Mouse (Mus musculus): Measurements from ENCODE around the gene Acin1. TPM values are rescaled to one million over a fixed set of nuclear protein-coding genes. Genes with fewer than 3 reads are reported as not detected.

The Acin1 gene
- 225 and 264 TPM in 2 replicates for polyA plus RNA-seq (2012; rRNA removed)

DNA sequence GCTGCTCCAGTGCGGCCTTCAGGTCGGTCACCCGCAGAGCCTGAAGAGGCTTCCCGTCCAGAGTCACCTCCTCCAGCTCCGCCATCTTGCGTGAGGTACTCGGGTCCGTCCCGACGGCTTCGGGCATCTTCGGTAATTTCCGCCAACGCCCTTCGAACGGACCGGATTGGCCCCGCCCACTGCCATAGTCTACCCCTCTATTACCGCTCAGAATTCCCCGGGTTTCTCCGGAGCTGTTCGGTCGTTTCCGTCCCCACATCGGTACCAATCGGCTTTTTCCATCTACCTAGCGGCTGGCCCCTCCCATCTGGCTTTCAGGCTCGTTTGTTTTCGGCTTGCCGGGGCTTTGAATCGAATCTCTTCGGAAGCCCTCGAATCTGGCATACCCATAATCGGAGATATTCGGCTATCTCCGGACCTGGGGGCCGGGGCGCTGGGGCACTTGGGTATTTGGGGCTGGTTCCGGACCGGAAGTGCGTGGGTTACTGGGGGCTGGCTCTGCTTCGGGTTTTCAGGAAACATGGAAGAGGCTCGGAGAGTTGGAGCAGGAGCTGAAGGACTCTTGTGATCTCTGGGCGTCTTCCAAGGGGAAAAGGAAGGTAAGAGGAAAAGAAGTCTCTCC, at the start of gene Acin1:
TSS of gene Acin1 (minus strand) at position 410 of the 622 bp plus-strand sequence.

DNA sequence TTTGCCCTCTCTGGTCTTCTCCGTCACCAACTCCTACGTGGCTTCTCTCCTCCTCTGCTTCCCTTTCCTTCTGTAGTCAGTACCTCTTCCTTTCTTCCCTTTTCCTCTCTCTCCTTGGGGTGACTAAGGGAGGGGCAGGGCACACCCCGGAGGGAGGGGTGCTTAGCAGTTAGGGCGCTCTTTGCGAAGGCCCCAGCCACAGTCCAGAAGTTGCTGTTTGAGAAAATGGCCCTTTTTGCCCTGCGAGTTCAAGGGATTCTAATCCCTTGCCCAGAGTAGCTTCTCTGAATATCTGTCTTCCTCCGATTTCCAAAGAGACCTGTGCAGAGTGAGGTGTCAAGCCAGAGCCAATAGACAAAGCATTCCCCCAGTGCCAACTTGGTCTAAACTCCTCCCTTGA, 25.3 kb upstream of the Acin1 start, which contains the start of gene Cebpe:
TSS of gene Cebpe (minus strand) at position 101 of the 400 bp plus-strand sequence.

DNA sequence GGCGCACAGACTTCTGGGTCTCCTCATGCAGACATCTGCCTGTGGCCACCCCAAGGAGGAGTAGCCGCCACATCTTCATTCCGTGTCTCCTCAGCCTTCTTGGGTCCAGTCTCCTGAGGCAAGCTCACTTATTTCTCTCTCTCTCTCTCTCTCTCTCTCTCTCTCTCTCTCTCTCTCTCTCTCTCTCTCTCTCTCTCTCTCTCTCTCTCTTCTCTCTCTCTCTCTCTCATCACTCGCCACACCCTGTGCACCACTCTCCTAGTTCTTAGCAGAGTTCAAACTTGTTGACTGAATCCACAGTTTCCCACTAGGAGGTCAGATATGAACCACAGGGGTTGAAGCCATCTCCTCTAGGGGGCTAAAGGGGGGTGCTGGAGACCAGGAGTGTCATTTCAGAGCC, 12.0 kb upstream of the Acin1 start, which contains the start of gene Gm29776:
TSS of gene Gm29776 (minus strand) at position 101 of the 400 bp plus-strand sequence.

DNA sequence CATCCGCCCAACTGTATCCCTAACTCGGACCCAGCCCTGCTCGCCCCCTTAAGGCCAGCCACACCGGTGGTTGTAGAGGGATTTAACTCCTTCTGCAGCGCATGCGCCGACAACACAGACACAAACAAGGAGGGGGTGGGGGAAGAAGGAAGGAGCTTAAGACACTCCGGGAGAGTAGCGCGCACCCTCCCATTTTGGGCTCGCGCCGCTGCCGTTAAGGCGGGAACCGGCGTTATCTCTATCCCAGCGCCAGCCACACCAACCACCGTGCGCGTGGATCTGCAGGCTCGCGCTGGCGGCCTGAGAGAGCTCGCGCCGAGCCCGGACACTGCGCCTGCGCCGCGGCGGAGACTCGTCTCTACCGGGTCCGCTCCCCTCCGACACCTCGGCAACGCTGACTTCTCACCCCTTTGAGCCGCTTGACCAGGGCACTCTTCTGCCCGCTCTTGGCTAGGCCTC, 639 bp downstream of the Acin1 start, which contains the start of gene 1700123O20Rik:
TSS of gene 1700123O20Rik (plus strand) at position 154 of the 459 bp plus-strand sequence.

DNA sequence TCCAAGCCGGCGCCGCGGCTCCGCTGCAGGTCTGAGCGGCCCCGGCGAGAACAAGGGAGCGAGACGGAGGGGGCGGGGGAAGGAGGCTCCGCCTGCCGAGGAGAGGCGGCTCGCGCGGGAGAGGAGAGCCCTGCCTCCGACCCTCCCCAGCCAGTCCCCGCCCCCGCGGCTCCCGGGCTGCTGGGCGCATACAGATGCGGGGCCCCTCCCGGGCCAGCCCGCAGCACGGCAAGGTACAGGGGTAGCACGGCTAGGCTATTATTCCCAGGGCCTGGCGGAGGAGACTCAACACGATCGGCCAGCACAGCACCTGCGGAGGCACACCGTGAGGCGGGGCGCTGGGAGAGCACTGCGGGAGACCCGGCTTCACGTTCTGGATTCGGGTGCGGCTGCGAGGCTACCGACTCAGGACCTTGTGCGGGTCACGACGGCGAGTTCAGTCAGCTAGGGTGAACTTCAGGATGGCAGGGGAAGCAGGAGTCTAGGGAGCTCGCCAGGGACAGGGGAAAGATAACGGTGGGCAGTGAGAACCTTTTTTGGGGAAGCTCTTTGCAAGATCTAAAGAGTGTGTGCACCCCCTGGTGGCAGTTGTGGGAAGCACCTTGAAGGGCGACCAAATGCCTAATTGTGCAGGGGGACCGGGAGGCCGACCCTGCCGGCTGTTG, 45.3 kb downstream of the Acin1 start, which contains the start of gene Cdh24:
TSS of gene Cdh24 (minus strand) at position 60 of the 665 bp plus-strand sequence.

DNA sequence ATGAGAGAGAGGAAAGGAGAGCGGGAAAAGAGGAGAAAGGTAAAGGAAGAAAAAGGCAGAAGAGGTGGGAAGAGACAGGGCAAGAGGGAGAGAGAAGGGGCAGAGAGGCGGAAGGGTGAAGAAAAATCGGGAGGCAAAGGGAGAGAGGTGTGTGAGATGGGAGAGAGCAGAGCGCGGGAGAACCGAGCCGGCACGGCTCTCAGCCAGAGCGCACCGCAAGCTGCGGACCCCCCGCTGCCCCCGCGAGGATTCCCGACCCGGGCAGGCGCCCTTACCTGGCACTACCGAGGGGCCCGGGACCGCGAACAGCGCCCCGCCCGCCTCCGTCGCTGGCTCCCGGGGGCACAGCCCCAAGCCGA, 45.8 kb downstream of the Acin1 start, which contains the start of gene Gm17606:
TSS of gene Gm17606 (plus strand) at position 7 of the 359 bp plus-strand sequence.

DNA sequence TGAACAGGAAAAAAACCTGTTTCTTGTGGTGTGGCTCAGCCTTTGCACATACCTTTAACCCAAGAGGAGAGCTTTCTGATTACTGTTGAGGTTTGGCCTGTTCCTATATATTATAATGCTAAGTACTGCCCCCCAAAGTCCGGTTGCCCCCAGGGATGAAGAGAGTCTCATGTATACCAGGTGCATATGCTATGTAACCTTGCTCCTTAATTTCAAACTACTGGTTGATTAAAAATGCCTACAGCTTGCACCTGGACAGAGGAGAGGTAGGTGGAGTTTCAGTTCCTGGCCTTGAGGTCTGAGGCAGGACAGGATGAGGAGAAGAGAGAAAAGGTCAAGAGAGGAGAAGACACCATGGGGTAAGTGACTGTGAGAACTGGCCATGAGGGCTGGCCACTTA, 65.6 kb downstream of the Acin1 start, which contains the start of gene Psmb11:
TSS of gene Psmb11 (plus strand) at position 301 of the 400 bp plus-strand sequence.

DNA sequence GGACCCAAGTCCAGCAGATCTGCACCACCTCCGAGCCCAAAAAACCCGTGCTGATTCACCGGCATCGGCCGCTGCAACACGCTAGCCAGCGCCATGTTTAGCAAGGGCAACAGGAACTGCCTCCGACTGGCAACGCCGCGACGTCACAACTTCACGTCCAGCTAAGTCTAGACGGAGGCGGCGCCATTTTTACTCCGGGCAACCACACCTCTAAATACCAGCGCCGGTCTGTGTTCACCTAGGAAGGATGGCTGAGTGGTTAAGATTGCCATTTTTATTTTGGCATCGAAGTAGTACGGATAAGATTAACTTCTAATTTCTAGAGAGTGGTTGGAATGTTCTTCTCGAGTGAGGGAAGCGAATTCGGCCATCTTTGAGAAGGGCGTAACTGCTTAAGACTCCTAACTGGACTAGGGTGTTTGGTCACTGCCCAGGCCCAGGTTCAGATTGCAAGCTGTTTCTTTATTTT, 68.8 kb downstream of the Acin1 start, which contains the start of gene Psmb5:
TSS of gene Psmb5 (minus strand) at position 126 of the 469 bp plus-strand sequence.

DNA sequence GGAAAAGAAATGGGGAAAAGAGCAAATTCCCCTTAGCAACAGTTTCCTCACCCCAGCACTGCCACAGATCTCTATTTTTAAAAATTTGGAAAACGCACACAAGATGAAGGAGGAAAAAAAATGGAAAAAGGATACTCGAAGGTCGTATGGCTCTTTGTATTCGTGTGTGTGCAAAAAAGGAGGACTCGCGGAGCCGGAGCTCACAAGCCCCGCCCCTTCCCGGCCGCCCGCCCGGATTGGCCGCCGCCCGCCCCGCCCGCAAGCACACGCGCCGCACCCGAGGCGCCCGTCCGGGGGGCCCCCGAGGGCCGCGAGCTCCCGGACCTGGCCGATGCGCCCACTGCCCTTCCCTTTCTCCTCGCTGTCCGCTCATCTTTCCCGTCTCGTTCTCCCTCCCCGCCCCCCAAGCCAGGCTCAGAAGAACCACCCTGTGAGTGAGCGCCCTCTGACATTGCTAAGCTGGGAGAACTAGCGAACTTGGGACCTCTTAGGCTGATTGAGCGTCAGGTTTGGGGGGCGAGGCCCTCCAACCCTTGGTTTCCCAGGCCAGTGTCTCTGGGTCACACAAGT, 80.9 kb downstream of the Acin1 start, which contains the start of gene 4931414P19Rik:
TSS of gene 4931414P19Rik (minus strand) at position 242 of the 570 bp plus-strand sequence.

Other genes with a start within 250 kb of the Acin1 start
- gene Lrp10, start 222.8 kb downstream of the Acin1 start, polyA plus RNA-seq (2012; rRNA removed), result 29.7 and 31.7 TPM in 2 replicates
- 17.0 and 19.6 TPM in 2 replicates for gene Rem2, start 210.8 kb downstream of the Acin1 start, polyA plus RNA-seq (2012; rRNA removed)
- gene Prmt5, start 169.4 kb downstream of the Acin1 start, polyA plus RNA-seq (2012; rRNA removed), result 92.5 and 93.8 TPM in 2 replicates
- gene Haus4, start 132.3 kb downstream of the Acin1 start, polyA plus RNA-seq (2012; rRNA removed), result 13.7 and 14.3 TPM in 2 replicates
- 5.5 and 6.2 TPM in 2 replicates for gene Ajuba, start 109.4 kb downstream of the Acin1 start, polyA plus RNA-seq (2012; rRNA removed)
- 8.3 TPM in 2 replicates for gene 4931414P19Rik, start 80.9 kb downstream of the Acin1 start, polyA plus RNA-seq (2012; rRNA removed)
- gene Psmb5, start 68.9 kb downstream of the Acin1 start, polyA plus RNA-seq (2012; rRNA removed), result 248 and 267 TPM in 2 replicates
- gene Psmb11, start 65.5 kb downstream of the Acin1 start, polyA plus RNA-seq (2012; rRNA removed), result 0.04 and 0.06 TPM in 2 replicates
- not detected in 2 replicates for gene Gm17606, start 46.0 kb downstream of the Acin1 start, polyA plus RNA-seq (2012; rRNA removed)
- gene Cdh24, start 45.6 kb downstream of the Acin1 start, polyA plus RNA-seq (2012; rRNA removed), result 39.6 and 45.5 TPM in 2 replicates
- gene 1700123O20Rik, start 715 bp downstream of the Acin1 start, polyA plus RNA-seq (2012; rRNA removed), result 63.9 and 64.6 TPM in 2 replicates
- gene Gm29776, start 11.9 kb upstream of the Acin1 start, polyA plus RNA-seq (2012; rRNA removed), result 0.10 and 0.12 TPM in 2 replicates
- 0.06 and 0.11 TPM in 2 replicates for gene Cebpe, start 25.2 kb upstream of the Acin1 start, polyA plus RNA-seq (2012; rRNA removed)
- 14.4 and 15.7 TPM in 2 replicates for gene Slc7a8, start 95.0 kb upstream of the Acin1 start, polyA plus RNA-seq (2012; rRNA removed)
- gene Rnf212b, start 127.2 kb upstream of the Acin1 start, polyA plus RNA-seq (2012; rRNA removed), result 0.08 TPM in 1 of 2 replicates, not detected in the other
- gene Homez, start 184.0 kb upstream of the Acin1 start, polyA plus RNA-seq (2012; rRNA removed), result 6.2 and 8.5 TPM in 2 replicates
- 25.1 and 26.0 TPM in 2 replicates for gene Ppp1r3e, start 190.6 kb upstream of the Acin1 start, polyA plus RNA-seq (2012; rRNA removed)
- gene Bcl2l2, start 196.4 kb upstream of the Acin1 start, polyA plus RNA-seq (2012; rRNA removed), result 44.3 and 49.5 TPM in 2 replicates
- 0.26 and 0.39 TPM in 2 replicates for gene Gm20521, start 196.5 kb upstream of the Acin1 start, polyA plus RNA-seq (2012; rRNA removed)
- gene Pabpn1, start 205.6 kb upstream of the Acin1 start, polyA plus RNA-seq (2012; rRNA removed), result 602 and 626 TPM in 2 replicates
- 621 and 624 TPM in 2 replicates for gene Slc22a17, start 226.2 kb upstream of the Acin1 start, polyA plus RNA-seq (2012; rRNA removed)
- gene Efs, start 239.2 kb upstream of the Acin1 start, polyA plus RNA-seq (2012; rRNA removed), result 18.4 and 20.5 TPM in 2 replicates
- 0.17 and 0.33 TPM in 2 replicates for gene Il25, start 245.8 kb upstream of the Acin1 start, polyA plus RNA-seq (2012; rRNA removed)
- 13.8 and 16.4 TPM in 2 replicates for gene Cmtm5, start 249.3 kb upstream of the Acin1 start, polyA plus RNA-seq (2012; rRNA removed)

Data from central nervous system, embryonic 18 days (tissue).